Mouse (Mus musculus) CH12.LX (cell line): ENCODE measurements around the gene Dlgap1. TPM values are rescaled to one million over a fixed set of nuclear protein-coding genes. Genes with fewer than 3 reads are reported as not detected.

Source experiments
- DNase-seq: peaks from one replicate; pipeline ENCODE4 v3.0.0-alpha.2; 2013; ENCODE audit errors: extremely low read depth
- H3K27ac ChIP-seq: 2 replicates; pipeline ENCODE4 v1.5.1; 2012; ENCODE audit warnings: low read depth, mild to moderate bottlenecking, control low read depth, moderate library complexity; ENCODE audit not compliant: insufficient read depth
- H3K27me3 ChIP-seq: replicated peaks from 2 replicates; pipeline ENCODE3; 2012; ENCODE audit warnings: inconsistent platforms
- H3K36me3 ChIP-seq, 2 experiments: replicated peaks in 1 of 2; 2 replicates each; pipeline versions ENCODE3 to v1.6.1; 2012; ENCODE audit warnings: inconsistent platforms in 1 of 2, low read length in 1 of 2, mild to moderate bottlenecking in 1 of 2, mixed read lengths in 1 of 2, moderate library complexity in 1 of 2; ENCODE audit not compliant: control insufficient read depth in 1 of 2, insufficient read depth in 1 of 2
- H3K4me1 ChIP-seq, 2 experiments: 2 replicates each; pipeline ENCODE4 v1.6.1; 2012; ENCODE audit warnings: inconsistent platforms in 1 of 2, moderate library complexity in 1 of 2; ENCODE audit not compliant: insufficient read depth in 2 of 2, control insufficient read depth in 1 of 2
- H3K4me2 ChIP-seq: 2 replicates; pipeline ENCODE4 v1.6.1; 2012; ENCODE audit warnings: low read depth, mild to moderate bottlenecking, control low read depth; ENCODE audit not compliant: poor library complexity, insufficient read depth, severe bottlenecking
- H3K4me3 ChIP-seq, 3 experiments: fragments of 150-350 bp in 1 of 3; sonication (generic) in 1 of 3; replicated peaks in 1 of 3; 2 replicates each; pipeline versions ENCODE3 to v1.5.1; 2011 to 2012; ENCODE audit warnings: low read depth in 2 of 3, low read length in 2 of 3, mild to moderate bottlenecking in 2 of 3, moderate library complexity in 2 of 3, control low read depth in 1 of 3, improper control_type of control experiment in 1 of 3, inconsistent platforms in 1 of 3, mixed read lengths in 1 of 3; ENCODE audit not compliant: poor library complexity in 1 of 3
- H3K79me2 ChIP-seq: replicated peaks from 2 replicates; pipeline ENCODE4 v1.6.1; 2012; ENCODE audit warnings: mild to moderate bottlenecking, moderate library complexity; ENCODE audit not compliant: control insufficient read depth, poor library complexity, insufficient read depth, severe bottlenecking; ENCODE audit errors: extremely low read depth
- H3K9ac ChIP-seq: 2 replicates; pipeline ENCODE4 v1.6.1; 2012; ENCODE audit warnings: low read depth, mild to moderate bottlenecking, control low read depth, moderate library complexity; ENCODE audit not compliant: insufficient read depth
- H3K9me3 ChIP-seq: replicated peaks from 2 replicates; pipeline ENCODE3; 2012; ENCODE audit warnings: low read length, inconsistent platforms, mixed read lengths
- BHLHE40 ChIP-seq: IDR thresholded peaks from 2 replicates; pipeline ENCODE4 v1.6.1; 2011; ENCODE audit warnings: mild to moderate bottlenecking, low read depth, low read length, improper control_type of control experiment
- CTCF ChIP-seq, 2 experiments: IDR thresholded peaks in 1 of 2; conservative IDR thresholded peaks in 1 of 2; 2 replicates each; pipeline ENCODE4 v1.5.1; 2011 to 2012; ENCODE audit warnings: low read depth in 2 of 2, low read length in 2 of 2, improper control_type of control experiment in 1 of 2, inconsistent platforms in 1 of 2, mild to moderate bottlenecking in 1 of 2, moderate library complexity in 1 of 2
- ELF1 ChIP-seq: IDR thresholded peaks from 2 replicates; pipeline ENCODE4 v1.6.1; 2014; ENCODE audit warnings: low read depth, mild to moderate bottlenecking, inconsistent platforms, low read length, improper control_type of control experiment
- IRF4 ChIP-seq: IDR thresholded peaks from 2 replicates; pipeline ENCODE4 v1.6.1; 2014; ENCODE audit warnings: low read depth, mild to moderate bottlenecking, inconsistent platforms, low read length, improper control_type of control experiment
- KAT2A ChIP-seq: IDR thresholded peaks from 2 replicates; pipeline ENCODE4 v1.6.1; 2012; ENCODE audit warnings: low read length, improper control_type of control experiment, inconsistent platforms; ENCODE audit not compliant: insufficient replicate concordance
- MAZ ChIP-seq: IDR thresholded peaks from 2 replicates; pipeline ENCODE4 v1.6.1; 2012; ENCODE audit warnings: low read depth, mild to moderate bottlenecking, inconsistent platforms, low read length, improper control_type of control experiment, moderate library complexity
- NELFE ChIP-seq: IDR thresholded peaks from 2 replicates; pipeline ENCODE4 v1.6.1; 2011; ENCODE audit warnings: low read depth, low read length, improper control_type of control experiment
- NRF1 ChIP-seq: IDR thresholded peaks from 2 replicates; pipeline ENCODE4 v1.6.1; 2014; ENCODE audit warnings: low read depth, mild to moderate bottlenecking, inconsistent platforms, low read length, improper control_type of control experiment, moderate library complexity
- POLR2AphosphoS2 ChIP-seq: IDR thresholded peaks from 2 replicates; pipeline ENCODE4 v1.6.1; 2011; ENCODE audit warnings: low read depth, low read length, improper control_type of control experiment
- RAD21 ChIP-seq: IDR thresholded peaks from 2 replicates; pipeline ENCODE4 v1.6.1; 2011; ENCODE audit warnings: low read depth, mild to moderate bottlenecking, low read length, improper control_type of control experiment, moderate library complexity
- SMC3 ChIP-seq: IDR thresholded peaks from 2 replicates; pipeline ENCODE4 v1.6.1; 2011; ENCODE audit warnings: low read depth, low read length, improper control_type of control experiment
- TBP ChIP-seq: conservative IDR thresholded peaks from 2 replicates; pipeline ENCODE4 v1.6.1; 2011; ENCODE audit warnings: low read depth, low read length, improper control_type of control experiment
- TCF12 ChIP-seq: IDR thresholded peaks from 2 replicates; pipeline ENCODE4 v1.6.1; 2014; ENCODE audit warnings: low read depth, mild to moderate bottlenecking, inconsistent platforms, low read length, improper control_type of control experiment
- USF1 ChIP-seq: IDR thresholded peaks from 2 replicates; pipeline ENCODE4 v1.6.1; 2014; ENCODE audit warnings: low read depth, mild to moderate bottlenecking, inconsistent platforms, low read length, improper control_type of control experiment
- ZKSCAN1 ChIP-seq: IDR thresholded peaks from 2 replicates; pipeline ENCODE4 v1.6.1; 2012; ENCODE audit warnings: low read depth, inconsistent platforms, low read length, improper control_type of control experiment, borderline replicate concordance
- dilution Hi-C: fragments of 300-500 bp; cut with MboI; formaldehyde crosslinking; loops from 2 replicates; pipeline ENCODE4 v1.14.3; 2020; ENCODE audit warnings: low sequenced_read_pairs; ENCODE audit not compliant: extremely low pct_unique_long_range_greater_than_20kb, extremely low pct_ligation_motif_present
- in situ Hi-C: fragments of 300-500 bp; cut with MboI; formaldehyde crosslinking; loops from 3 replicates; pipeline ENCODE4 v1.14.3; 2019; ENCODE audit warnings: low sequenced_read_pairs, low pct_ligation_motif_present, low pct_unique_long_range_greater_than_20kb, mixed read lengths
- polyA plus RNA-seq: library from polyadenylated mRNA; unstranded; fragments of >175 nt; gene quantifications from 2 replicates; pipeline ENCODE4 v1.2.1, GENCODE M21; 2012; ENCODE audit warnings: low read depth; ENCODE audit not compliant: insufficient read length
- total RNA-seq, 2 experiments: library from RNA; depleted of rRNA; stranded (reverse); fragments of 300-350 nt in 1 of 2; fragments of >200 nt in 1 of 2; gene quantifications; 2 replicates each; pipeline ENCODE4 v1.2.3; 2012 to 2014

Gene Dlgap1
- total and polyA plus RNA-seq, 3 experiments = 0.51 to 2.7 (median 1.2) TPM

GRCm38 (mm10) chr17:70831591-70831990 is 862.7 kb downstream of the Dlgap1 start:
- Histone ChIP-seq H3K4me2 (no peak overlapping the region), H3K9me3 (peaks cover 3% of the 10 kb centered on the region), H3K9ac (no peak overlapping the region), H3K79me2 (no peaks in the 10 kb centered on the region), H3K27me3 (no peaks in the 10 kb centered on the region), H3K4me3 (no peak overlapping the region), H3K36me3 (peaks cover 4 to 17% of the 10 kb centered on the region in 2 experiments), H3K4me1 (peaks cover 5 to 11% of the 10 kb centered on the region in 2 experiments), H3K27ac (no peak overlapping the region)
- no peak for TF ChIP-seq NRF1
- DNase-seq = no peak
- in situ Hi-C loops = no loop called here
- dilution Hi-C loops = no loop called here

- Histone ChIP-seq H3K4me3 (no peak overlapping the region), H3K4me1 (peaks cover 0 to 6% of the 10 kb centered on the region in 2 experiments; a peak in 2 of 4 replicates), H3K79me2 (no peaks in the 10 kb centered on the region), H3K9me3 (peaks cover 3% of the 10 kb centered on the region), H3K27ac (no peak overlapping the region), H3K27me3 (no peaks in the 10 kb centered on the region), H3K4me2 (no peak overlapping the region), H3K36me3 (peaks cover 10 to 24% of the 10 kb centered on the region in 2 experiments), H3K9ac (no peak overlapping the region)
- in situ Hi-C loops = no loop called here
- no peak for DNase-seq
- dilution Hi-C loops = no loop called here
- TF ChIP-seq NELFE = no peak
- TF ChIP-seq MAZ = no peak
- TF ChIP-seq ELF1 = no peak
- no peak for TF ChIP-seq IRF4
- TF ChIP-seq POLR2AphosphoS2 = no peak
- TF ChIP-seq RAD21 = no peak
- TF ChIP-seq BHLHE40 = no peak
- no peak for TF ChIP-seq TBP
- TF ChIP-seq KAT2A = no peak
- no peak for TF ChIP-seq TCF12
- no peak for TF ChIP-seq ZKSCAN1
- no peak for TF ChIP-seq CTCF (conservative IDR thresholded peaks at IDR 0.05 in 1 of 2, IDR thresholded peaks at IDR 0.05 in 1 of 2; ENCODE audit: low read depth in 2 of 2, low read length in 2 of 2)
- TF ChIP-seq USF1 = no peak
- TF ChIP-seq SMC3 = no peak
Observed at GRCm38 (mm10) chr17:70832544-70832943, 863.7 kb downstream of the Dlgap1 start.
